ENCODE assay signal across 9 mouse cellular contexts in the genomic region with DNA sequence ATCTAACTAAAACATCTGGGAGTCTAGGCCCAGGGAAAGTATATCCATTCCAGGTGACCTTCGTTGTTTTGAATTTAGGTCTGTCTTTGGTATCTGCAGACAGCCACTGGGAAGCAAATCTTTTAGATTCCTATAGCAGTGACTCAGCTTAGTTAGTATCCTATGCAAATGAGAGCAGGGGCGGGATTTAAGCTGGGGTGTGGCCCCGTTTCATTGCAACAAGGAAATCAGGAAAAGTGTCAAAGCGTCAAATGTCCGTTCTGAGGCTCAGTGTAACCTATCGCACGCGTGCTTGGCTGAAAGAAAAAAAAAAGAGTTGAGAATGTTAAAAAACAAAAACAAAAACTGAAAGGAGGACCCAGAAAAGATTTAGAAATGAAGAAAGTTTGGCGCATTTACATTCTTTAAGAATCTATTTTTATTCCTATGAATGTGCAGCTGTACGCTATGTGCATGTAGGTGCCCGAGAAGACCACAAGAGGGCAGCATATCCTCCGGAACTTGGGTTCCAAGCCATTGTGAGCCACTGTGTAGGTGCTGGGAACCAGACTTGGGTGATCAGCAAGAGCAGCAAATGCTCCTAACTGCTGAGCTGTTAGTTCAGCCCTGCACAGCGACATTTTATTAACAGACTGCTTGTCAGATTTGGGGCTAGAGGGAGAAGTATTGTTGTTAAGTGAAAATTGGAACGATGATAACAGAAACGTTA. TPM values are rescaled to one million over a fixed set of nuclear protein-coding genes. Genes with fewer than 3 reads are reported as not detected.
DNase-seq lines count a peak whose midpoint lies in the region; ATAC-seq and TF ChIP-seq lines count a peak whose summit lies in the region.
"Had no signal": no experiment of that assay in that cellular context is flagged by ENCODE, and none has a peak within 500 bp of the region (broad histone marks: within the 10 kb centered on the region; RNA-seq: fewer than 3 reads in every experiment).

No protein-coding gene starts in this region.

- peak; percentile 61 for DNase-seq in heart, embryonic 10.5 days (ENCODE audit: low spot score)
- no peak for DNase-seq in heart, adult 18-20 months
- peak; percentile 45 for DNase-seq in midbrain, embryonic 14.5 days
- DNase-seq in retina, postnatal 1 day = peak; percentile 32
- no peak for DNase-seq in right cerebral cortex, postnatal 4 days
- no peak for DNase-seq in cerebellum, postnatal 36 days
- DNase-seq: gastrocnemius, postnatal 36 days had no signal

- WGBS in heart, embryonic 10.5 days = 78% methylated on average over 15 of the region's 15 CpGs
- WGBS in midbrain, embryonic 14.5 days = 89% methylated on average over 15 of the region's 15 CpGs
- WGBS in midbrain, embryonic 15.5 days = 88% methylated on average over 15 of the region's 15 CpGs
- WGBS in bone marrow, adult 2 months = 84% methylated on average over 15 of the region's 15 CpGs

- no peak for TF ChIP-seq POLR2A in bone marrow, adult 2 months (IDR thresholded peaks at IDR 0.05; ENCODE audit: borderline replicate concordance, control insufficient read depth, low read depth, low read length)

- H3K36me3 ChIP-seq in heart, embryonic 10.5 days = 0 out of 2 replicates have a peak, but pooled peaks cover 3% of the 10 kb centered on the region
- no peaks in the 10 kb centered on the region for H3K36me3 ChIP-seq in midbrain, embryonic 14.5 days (ENCODE audit: control insufficient read depth, insufficient read depth, low read length)
- H3K36me3 ChIP-seq in midbrain, embryonic 15.5 days (replicated peaks) = no peaks in the 10 kb centered on the region

- H3K9me3 ChIP-seq in heart, embryonic 10.5 days = no peaks in the 10 kb centered on the region
- no peaks in the 10 kb centered on the region for H3K9me3 ChIP-seq in midbrain, embryonic 14.5 days (ENCODE audit: control insufficient read depth, low read length)
- H3K9me3 ChIP-seq in midbrain, embryonic 15.5 days = no peaks in the 10 kb centered on the region

- no peak overlapping the region for H3K9ac ChIP-seq in midbrain, embryonic 14.5 days (replicated peaks; ENCODE audit: low read length)
- H3K9ac ChIP-seq in midbrain, embryonic 15.5 days = no peak overlapping the region

- H3K27me3 ChIP-seq in heart, embryonic 10.5 days (ENCODE audit: insufficient read depth, poor library complexity, severe bottlenecking) = no peaks in the 10 kb centered on the region
- H3K27me3 ChIP-seq in midbrain, embryonic 14.5 days (ENCODE audit: control insufficient read depth, insufficient read depth, low read length) = no peaks in the 10 kb centered on the region
- H3K27me3 ChIP-seq in midbrain, embryonic 15.5 days (replicated peaks) = no peaks in the 10 kb centered on the region

- H3K4me3 ChIP-seq in heart, embryonic 10.5 days = no peak overlapping the region
- no peak overlapping the region for H3K4me3 ChIP-seq in midbrain, embryonic 14.5 days (replicated peaks; ENCODE audit: low read depth, low read length)
- H3K4me3 ChIP-seq in midbrain, embryonic 15.5 days = no peak overlapping the region
- no peak overlapping the region for H3K4me3 ChIP-seq in bone marrow, adult 2 months (replicated peaks; ENCODE audit: control insufficient read depth, low read depth, low read length)

- no peak overlapping the region for H3K27ac ChIP-seq in heart, embryonic 10.5 days
- H3K27ac ChIP-seq in midbrain, embryonic 14.5 days (replicated peaks; ENCODE audit: low read depth, low read length) = no peak overlapping the region
- H3K27ac ChIP-seq in midbrain, embryonic 15.5 days = no peak overlapping the region
- no peak overlapping the region for H3K27ac ChIP-seq in bone marrow, adult 2 months (ENCODE audit: control insufficient read depth, insufficient read depth, low read depth, low read length, poor library complexity)

- H3K4me1 ChIP-seq in heart, embryonic 10.5 days = peaks cover 13% of the 10 kb centered on the region
- H3K4me1 ChIP-seq in midbrain, embryonic 14.5 days (ENCODE audit: control insufficient read depth, insufficient read depth, low read length) = no peaks in the 10 kb centered on the region
- H3K4me1 ChIP-seq in midbrain, embryonic 15.5 days = peaks cover 14% of the 10 kb centered on the region
- no peaks in the 10 kb centered on the region for H3K4me1 ChIP-seq in bone marrow, adult 2 months (ENCODE audit: control insufficient read depth, insufficient read depth, low read length)

- peak; percentile 50 for TF ChIP-seq CTCF in bone marrow, adult 2 months (IDR thresholded peaks at IDR 0.05; ENCODE audit: control insufficient read depth, insufficient read depth, low read length)

- ATAC-seq in midbrain, embryonic 14.5 days (ENCODE audit: low FRiP score, low TSS enrichment) = no peak
- no peak for ATAC-seq in midbrain, embryonic 15.5 days (replicated peaks)

- no peak overlapping the region for H3K4me2 ChIP-seq in midbrain, embryonic 14.5 days (ENCODE audit: low read length)
- H3K4me2 ChIP-seq in midbrain, embryonic 15.5 days = no peak overlapping the region

RNA-seq across cellular contexts. Expression of gene 1500009L16Rik, which starts 1.8 kb away (rescaled TPM):
- polyA plus RNA-seq in heart, embryonic 10.5 days (2016; fragmentation: Nextera tagmentation; extraction: Ambion mirVana) = 14.4 and 28.3 TPM in 2 replicates
- 1 to 10 TPM; 5.3 to 5.6 TPM for total RNA-seq in heart, adult 18-20 months (2021)
- polyA plus RNA-seq in midbrain, embryonic 14.5 days (2014; fragmentation: Nextera tagmentation; extraction: Ambion mirVana) = 65.9 and 76.9 TPM in 2 replicates
- polyA plus RNA-seq in midbrain, embryonic 15.5 days (2015; fragmentation: Nextera tagmentation; extraction: Ambion mirVana) = 79.6 and 83.2 TPM in 2 replicates
- polyA plus RNA-seq in bone marrow, adult 2 months (2011; ENCODE audit: insufficient read depth, insufficient read length, low replicate concordance, missing spikeins) = 5.9 and 9.9 TPM in 2 replicates

Comparison
In these comparisons a context has a peak if more than half of its experiments do, and no peak if none do; other contexts are left out.
1. DNase-seq: peak in heart, embryonic 10.5 days (single experiment), midbrain, embryonic 14.5 days (single experiment) and retina, postnatal 1 day (single experiment); none in heart, adult 18-20 months (0 of 2), right cerebral cortex, postnatal 4 days (single experiment) and cerebellum, postnatal 36 days (0 of 2).